Mouse (Mus musculus): ENCODE results near the gene Krtap2-4.

DNA sequence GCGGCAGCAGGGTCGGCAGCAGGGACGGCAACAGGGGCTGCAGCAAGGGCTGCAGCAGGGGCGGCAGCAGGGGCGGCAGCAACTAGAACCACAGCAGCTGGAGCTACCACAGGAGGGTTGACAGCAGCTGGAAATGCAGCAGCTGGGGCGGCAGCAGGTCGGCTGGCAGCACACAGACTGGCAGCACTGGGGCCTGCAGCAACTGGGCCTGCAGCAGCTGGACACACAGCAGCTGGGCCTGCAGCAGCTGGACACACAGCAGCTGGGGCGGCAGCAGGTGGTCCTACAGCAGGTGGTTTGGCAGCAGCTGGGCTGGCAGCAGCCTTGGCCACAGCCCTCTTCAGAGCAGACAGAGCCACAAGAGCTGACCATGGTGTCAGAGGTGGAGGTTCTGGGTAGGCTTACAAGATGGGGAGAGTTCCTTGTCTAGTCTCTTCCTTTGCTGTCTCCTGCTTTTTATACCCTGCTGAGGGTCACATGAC lies 20.0 kb upstream of the Krtap2-4 start, which contains the start of gene Krtap4-2:
- TF ChIP-seq POLR2A (IDR thresholded peaks at IDR 0.05; ENCODE audit: insufficient read depth, low read depth, low read length) (no peak), CTCF (IDR thresholded peaks at IDR 0.05; ENCODE audit: insufficient read depth, low read depth, low read length) (no peak)

Data from olfactory bulb, adult 2 months (tissue).